Mouse (Mus musculus): ENCODE data around the gene Ssr1. TPM values are rescaled to one million over a fixed set of nuclear protein-coding genes. Genes with fewer than 3 reads are reported as not detected.

Ssr1 gene
- polyA plus RNA-seq, 1 experiment from 2014 or later, result 124 TPM

- 21% methylated on average over 6 of the region's 6 CpGs for WGBS
- H3K9ac ChIP-seq (ENCODE audit: low read length), result no peak overlapping the region
- peaks cover 53% of the 10 kb centered on the region for H3K36me3 ChIP-seq (ENCODE audit: control insufficient read depth, insufficient read depth, low read length)
- H3K27ac ChIP-seq (ENCODE audit: low read depth), result no peak overlapping the region
- no peaks in the 10 kb centered on the region for H3K27me3 ChIP-seq (replicated peaks; ENCODE audit: control insufficient read depth, insufficient read depth, low read length)
- no peak overlapping the region for H3K4me2 ChIP-seq (ENCODE audit: low read length)
- H3K4me1 ChIP-seq (replicated peaks; ENCODE audit: control insufficient read depth, insufficient read depth, low read length), result no peaks in the 10 kb centered on the region
- no peaks in the 10 kb centered on the region for H3K9me3 ChIP-seq (ENCODE audit: control insufficient read depth, low read length)
- ATAC-seq (replicated peaks; ENCODE audit: low FRiP score, low TSS enrichment, low read depth), result no peak
- no peak overlapping the region for H3K4me3 ChIP-seq (ENCODE audit: low read depth, low read length)
- DNase-seq (ENCODE audit: low spot score), result peak; percentile 92
Observed at GRCm38 (mm10) chr13:37946734-37947133, 47.3 kb downstream of the Ssr1 start.

- 84% methylated on average over 8 of the region's 8 CpGs for WGBS
- Histone ChIP-seq H3K9ac (ENCODE audit: low read length) (no peak overlapping the region), H3K4me1 (replicated peaks; ENCODE audit: control insufficient read depth, insufficient read depth, low read length) (no peaks in the 10 kb centered on the region), H3K4me2 (ENCODE audit: low read length) (no peak overlapping the region), H3K36me3 (ENCODE audit: control insufficient read depth, insufficient read depth, low read length) (peaks cover 44% of the 10 kb centered on the region), H3K27ac (ENCODE audit: low read depth) (no peak overlapping the region), H3K27me3 (replicated peaks; ENCODE audit: control insufficient read depth, insufficient read depth, low read length) (no peaks in the 10 kb centered on the region), H3K4me3 (ENCODE audit: low read depth, low read length) (no peak overlapping the region), H3K9me3 (ENCODE audit: control insufficient read depth, low read length) (no peaks in the 10 kb centered on the region)
- no peak for DNase-seq (ENCODE audit: low spot score)
- ATAC-seq (replicated peaks; ENCODE audit: low FRiP score, low TSS enrichment, low read depth), result no peak
Observed at GRCm38 (mm10) chr13:37945392-37945791, 48.6 kb downstream of the Ssr1 start.

DNA sequence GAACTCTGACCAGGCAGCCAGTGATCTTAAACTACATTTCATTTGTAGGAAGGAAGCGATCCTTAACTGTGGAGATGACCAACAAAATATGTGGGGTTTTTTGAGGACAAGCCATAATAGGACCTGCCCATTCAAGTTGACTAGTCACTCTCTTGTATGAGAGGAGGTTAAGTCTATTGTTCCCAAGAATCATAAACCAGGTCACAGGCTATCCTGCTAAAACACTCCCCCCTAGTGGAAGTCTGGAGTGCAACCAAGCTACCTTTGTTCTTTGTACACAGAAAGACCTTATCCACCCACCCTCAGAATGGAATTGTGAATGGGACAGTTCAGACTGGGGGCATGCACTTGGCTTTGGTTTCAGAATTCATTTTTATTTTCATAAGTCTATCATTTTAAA is 49.7 kb downstream of the Ssr1 start:
- 84% methylated on average over 1 of the region's 1 CpGs for WGBS
- no peaks in the 10 kb centered on the region for H3K27me3 ChIP-seq (replicated peaks; ENCODE audit: control insufficient read depth, insufficient read depth, low read length)
- no peaks in the 10 kb centered on the region for H3K9me3 ChIP-seq (ENCODE audit: control insufficient read depth, low read length)
- peaks cover 33% of the 10 kb centered on the region for H3K36me3 ChIP-seq (ENCODE audit: control insufficient read depth, insufficient read depth, low read length)
- ATAC-seq (replicated peaks; ENCODE audit: low FRiP score, low TSS enrichment, low read depth) (no peak), DNase-seq (ENCODE audit: low spot score) (no peak)
- H3K9ac ChIP-seq (ENCODE audit: low read length), result no peak overlapping the region
- H3K4me1 ChIP-seq (replicated peaks; ENCODE audit: control insufficient read depth, insufficient read depth, low read length), result no peaks in the 10 kb centered on the region
- H3K27ac ChIP-seq (ENCODE audit: low read depth), result no peak overlapping the region
- no peak overlapping the region for H3K4me2 ChIP-seq (ENCODE audit: low read length)
- no peak overlapping the region for H3K4me3 ChIP-seq (ENCODE audit: low read depth, low read length)

DNA sequence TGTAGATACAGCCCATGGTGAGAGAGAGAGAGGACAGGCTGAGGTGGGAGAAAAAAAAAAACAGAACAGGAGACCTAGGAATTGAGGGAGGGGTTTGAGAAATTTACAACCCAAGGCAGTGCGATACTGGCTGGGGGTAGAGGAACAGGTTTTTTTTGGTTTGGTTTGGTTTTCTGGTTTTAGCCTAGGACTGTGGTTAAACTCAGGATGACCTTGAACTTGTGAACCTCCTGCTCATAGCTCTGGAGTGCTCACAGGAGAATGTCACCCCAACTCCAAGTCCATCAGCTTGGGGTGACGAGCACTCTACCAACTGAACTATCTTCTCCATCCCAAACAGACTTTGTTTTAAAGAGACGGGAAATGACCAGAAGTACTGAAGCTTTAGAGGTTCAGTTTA is 50.6 kb downstream of the Ssr1 start:
- no peaks in the 10 kb centered on the region for H3K4me1 ChIP-seq (replicated peaks; ENCODE audit: control insufficient read depth, insufficient read depth, low read length)
- H3K36me3 ChIP-seq (ENCODE audit: control insufficient read depth, insufficient read depth, low read length), result peaks cover 27% of the 10 kb centered on the region
- no peak overlapping the region for H3K4me2 ChIP-seq (ENCODE audit: low read length)
- no peaks in the 10 kb centered on the region for H3K9me3 ChIP-seq (ENCODE audit: control insufficient read depth, low read length)
- no peaks in the 10 kb centered on the region for H3K27me3 ChIP-seq (replicated peaks; ENCODE audit: control insufficient read depth, insufficient read depth, low read length)
- ATAC-seq (replicated peaks; ENCODE audit: low FRiP score, low TSS enrichment, low read depth) (no peak), DNase-seq (ENCODE audit: low spot score) (no peak)
- H3K27ac ChIP-seq (ENCODE audit: low read depth), result no peak overlapping the region
- 76% methylated on average over 3 of the region's 3 CpGs for WGBS
- H3K4me3 ChIP-seq (ENCODE audit: low read depth, low read length), result no peak overlapping the region
- H3K9ac ChIP-seq (ENCODE audit: low read length), result no peak overlapping the region

- H3K27ac ChIP-seq (ENCODE audit: low read depth), result no peak overlapping the region
- H3K9me3 ChIP-seq (ENCODE audit: control insufficient read depth, low read length), result no peaks in the 10 kb centered on the region
- no peak overlapping the region for H3K4me2 ChIP-seq (ENCODE audit: low read length)
- 50% methylated on average over 4 of the region's 4 CpGs for WGBS
- H3K27me3 ChIP-seq (replicated peaks; ENCODE audit: control insufficient read depth, insufficient read depth, low read length), result no peaks in the 10 kb centered on the region
- H3K4me1 ChIP-seq (replicated peaks; ENCODE audit: control insufficient read depth, insufficient read depth, low read length), result no peaks in the 10 kb centered on the region
- H3K9ac ChIP-seq (ENCODE audit: low read length), result no peak overlapping the region
- H3K4me3 ChIP-seq (ENCODE audit: low read depth, low read length), result no peak overlapping the region
- DNase-seq (ENCODE audit: low spot score) (no peak), ATAC-seq (replicated peaks; ENCODE audit: low FRiP score, low TSS enrichment, low read depth) (no peak)
- peaks cover 22% of the 10 kb centered on the region for H3K36me3 ChIP-seq (ENCODE audit: control insufficient read depth, insufficient read depth, low read length)
Observed at GRCm38 (mm10) chr13:37942887-37943331, 51.1 kb downstream of the Ssr1 start.

DNA sequence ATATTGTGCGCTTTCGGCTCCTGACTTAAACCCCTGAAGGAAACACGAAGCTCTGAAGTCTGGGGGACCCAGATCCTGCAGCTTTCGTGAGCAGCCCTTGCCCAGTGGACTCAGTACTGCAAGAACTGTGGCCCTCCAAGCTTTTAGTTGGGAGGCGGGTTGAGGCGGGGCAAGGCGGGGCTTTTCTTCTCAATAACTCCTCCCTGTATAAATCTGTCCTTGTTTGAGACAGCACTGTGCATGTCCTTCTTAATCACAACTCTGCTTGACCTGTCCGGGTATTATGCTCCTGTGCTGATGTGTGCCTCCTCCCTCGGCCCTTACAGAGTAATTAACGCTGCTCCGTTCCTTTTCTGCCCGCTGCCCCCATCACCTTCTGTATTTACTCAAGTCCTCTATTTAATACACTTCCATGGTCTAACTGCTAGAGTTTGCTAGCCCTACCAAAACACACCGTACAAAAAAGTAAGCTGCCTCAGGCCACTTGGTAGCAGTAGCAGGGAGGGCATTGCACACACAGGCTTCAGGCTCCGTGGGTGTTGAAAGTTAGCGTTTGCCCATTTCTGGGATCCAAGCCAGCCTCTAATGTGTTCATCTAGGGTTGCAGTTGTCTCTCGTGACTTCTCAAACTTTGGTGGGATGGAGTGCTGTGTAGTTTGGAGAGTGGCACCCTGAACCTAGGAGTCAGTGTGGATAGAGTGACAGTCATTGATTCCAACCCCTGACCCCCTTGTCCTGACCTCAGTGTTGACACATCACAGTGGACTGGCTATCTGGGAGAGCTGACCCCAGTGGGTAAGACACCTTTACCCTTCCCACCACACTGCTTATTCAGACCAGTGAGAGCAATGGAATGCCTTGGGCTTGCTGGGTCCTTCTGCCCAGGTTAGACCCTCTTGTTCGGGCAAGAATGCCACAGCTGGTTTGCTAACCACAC is 51.8 kb downstream of the Ssr1 start:
- no peak overlapping the region for H3K4me2 ChIP-seq (ENCODE audit: low read length)
- DNase-seq (ENCODE audit: low spot score), result no peak
- no peak for ATAC-seq (replicated peaks; ENCODE audit: low FRiP score, low TSS enrichment, low read depth)
- H3K36me3 ChIP-seq (ENCODE audit: control insufficient read depth, insufficient read depth, low read length), result peaks cover 16% of the 10 kb centered on the region
- H3K9ac ChIP-seq (ENCODE audit: low read length), result no peak overlapping the region
- H3K27me3 ChIP-seq (replicated peaks; ENCODE audit: control insufficient read depth, insufficient read depth, low read length), result no peaks in the 10 kb centered on the region
- H3K4me3 ChIP-seq (ENCODE audit: low read depth, low read length), result no peak overlapping the region
- H3K4me1 ChIP-seq (replicated peaks; ENCODE audit: control insufficient read depth, insufficient read depth, low read length), result no peaks in the 10 kb centered on the region
- H3K27ac ChIP-seq (ENCODE audit: low read depth), result no peak overlapping the region
- no peaks in the 10 kb centered on the region for H3K9me3 ChIP-seq (ENCODE audit: control insufficient read depth, low read length)
- WGBS, result 73% methylated on average over 17 of the region's 17 CpGs

DNA sequence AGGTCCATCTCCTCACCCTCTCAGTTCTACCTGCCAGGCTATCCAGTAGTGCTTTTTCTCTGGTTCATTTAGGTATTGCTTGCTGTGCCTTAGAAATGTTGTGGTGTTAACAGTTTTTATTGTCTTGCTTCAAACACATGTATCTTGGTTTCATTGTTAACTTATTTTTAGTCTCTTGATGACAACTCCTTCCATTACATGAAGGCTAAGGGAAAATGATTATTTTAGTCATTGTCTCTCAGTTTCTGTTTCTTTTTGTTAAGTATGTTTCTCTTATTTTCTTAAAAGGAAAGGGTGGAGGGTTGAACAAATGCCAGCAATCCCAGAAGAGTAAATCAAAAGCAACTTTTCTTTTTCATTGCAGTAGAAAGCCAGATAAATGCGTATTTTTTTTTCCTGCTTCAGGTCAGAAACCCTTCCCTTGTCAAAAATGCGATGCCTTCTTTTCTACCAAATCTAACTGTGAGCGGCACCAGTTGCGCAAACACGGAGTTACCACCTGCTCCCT is 52.8 kb downstream of the Ssr1 start:
- no peak overlapping the region for H3K4me3 ChIP-seq (ENCODE audit: low read depth, low read length)
- whole genome bisulfite sequencing, result 83% methylated on average over 5 of the region's 5 CpGs
- H3K9me3 ChIP-seq (ENCODE audit: control insufficient read depth, low read length), result no peaks in the 10 kb centered on the region
- DNase-seq (ENCODE audit: low spot score), result no peak
- H3K4me1 ChIP-seq (replicated peaks; ENCODE audit: control insufficient read depth, insufficient read depth, low read length), result no peaks in the 10 kb centered on the region
- peaks cover 16% of the 10 kb centered on the region for H3K36me3 ChIP-seq (ENCODE audit: control insufficient read depth, insufficient read depth, low read length)
- no peaks in the 10 kb centered on the region for H3K27me3 ChIP-seq (replicated peaks; ENCODE audit: control insufficient read depth, insufficient read depth, low read length)
- H3K27ac ChIP-seq (ENCODE audit: low read depth), result no peak overlapping the region
- ATAC-seq (replicated peaks; ENCODE audit: low FRiP score, low TSS enrichment, low read depth), result no peak
- H3K9ac ChIP-seq (ENCODE audit: low read length), result no peak overlapping the region
- H3K4me2 ChIP-seq (ENCODE audit: low read length), result no peak overlapping the region

GRCm38 (mm10) chr13:37940649-37941048 is 53.4 kb downstream of the Ssr1 start:
- no peak overlapping the region for H3K9ac ChIP-seq (ENCODE audit: low read length)

GRCm38 (mm10) chr13:37940167-37940566 is 53.9 kb downstream of the Ssr1 start:
- no peak overlapping the region for H3K27ac ChIP-seq (ENCODE audit: low read depth)
- ATAC-seq (replicated peaks; ENCODE audit: low FRiP score, low TSS enrichment, low read depth), result no peak
- H3K27me3 ChIP-seq (replicated peaks; ENCODE audit: control insufficient read depth, insufficient read depth, low read length), result no peaks in the 10 kb centered on the region
- no peak overlapping the region for H3K4me3 ChIP-seq (ENCODE audit: low read depth, low read length)
- WGBS, result 58% methylated on average over 2 of the region's 2 CpGs
- no peak overlapping the region for H3K9ac ChIP-seq (ENCODE audit: low read length)
- no peak for DNase-seq (ENCODE audit: low spot score)
- no peaks in the 10 kb centered on the region for H3K4me1 ChIP-seq (replicated peaks; ENCODE audit: control insufficient read depth, insufficient read depth, low read length)
- no peaks in the 10 kb centered on the region for H3K9me3 ChIP-seq (ENCODE audit: control insufficient read depth, low read length)
- H3K4me2 ChIP-seq (ENCODE audit: low read length), result no peak overlapping the region
- H3K36me3 ChIP-seq (ENCODE audit: control insufficient read depth, insufficient read depth, low read length), result peaks cover 19% of the 10 kb centered on the region

More at GRCm38 (mm10) chr13:37940649-37941048, 53.4 kb downstream of the Ssr1 start:
- WGBS, result 56% methylated on average over 5 of the region's 5 CpGs
- Histone ChIP-seq H3K4me2 (ENCODE audit: low read length) (no peak overlapping the region), H3K27me3 (replicated peaks; ENCODE audit: control insufficient read depth, insufficient read depth, low read length) (no peaks in the 10 kb centered on the region), H3K4me3 (ENCODE audit: low read depth, low read length) (no peak overlapping the region), H3K36me3 (ENCODE audit: control insufficient read depth, insufficient read depth, low read length) (peaks cover 15% of the 10 kb centered on the region), H3K27ac (ENCODE audit: low read depth) (no peak overlapping the region), H3K9me3 (ENCODE audit: control insufficient read depth, low read length) (no peaks in the 10 kb centered on the region), H3K4me1 (replicated peaks; ENCODE audit: control insufficient read depth, insufficient read depth, low read length) (no peaks in the 10 kb centered on the region)
- no peak for DNase-seq (ENCODE audit: low spot score)
- ATAC-seq (replicated peaks; ENCODE audit: low FRiP score, low TSS enrichment, low read depth), result no peak

All from intestine, embryonic 14.5 days (tissue).